25 mouse cellular contexts compared by ENCODE assay signal in the genomic region with DNA sequence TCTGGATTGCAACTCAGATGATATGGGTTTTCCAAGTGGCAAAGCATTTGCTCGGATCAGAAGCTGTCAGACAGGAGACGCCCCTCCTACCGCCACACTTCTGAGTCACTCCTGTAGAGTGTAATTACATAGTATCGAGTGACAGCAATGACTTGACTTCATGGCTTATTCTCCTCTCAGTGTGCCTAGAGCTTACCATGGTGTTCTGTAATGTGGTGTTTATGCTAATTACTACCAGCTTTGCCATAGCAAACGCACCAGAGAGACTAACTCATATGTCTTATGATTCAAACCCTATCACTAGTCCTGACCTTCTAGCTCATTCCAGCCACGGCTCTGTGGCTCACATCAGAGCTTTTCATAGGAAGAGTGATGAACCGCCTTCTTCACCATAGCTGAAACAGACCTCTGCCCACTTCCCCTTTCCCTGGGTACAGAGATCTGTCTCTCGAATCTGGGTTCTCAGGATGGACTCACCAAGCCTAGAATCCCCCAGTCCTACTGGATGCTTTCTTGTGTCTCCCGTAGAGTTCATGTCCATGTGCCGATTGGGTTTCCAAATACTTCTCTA. TPM values are rescaled to one million over a fixed set of nuclear protein-coding genes. Genes with fewer than 3 reads are reported as not detected.
A peak's percentile ranks its signal among the peaks of the same experiment; 100 is the strongest.
DNase-seq lines count a peak whose midpoint lies in the region; ATAC-seq and TF ChIP-seq lines count a peak whose summit lies in the region.
"Had no signal": no experiment of that assay in that cellular context is flagged by ENCODE, and none has a peak within 500 bp of the region (broad histone marks: within the 10 kb centered on the region; RNA-seq: fewer than 3 reads in every experiment).

No protein-coding gene starts in this region.

- peaks cover 9% of the 10 kb centered on the region; the same call in 1 of the 2 replicates for H3K4me1 ChIP-seq in liver, postnatal 0 days (ENCODE audit: insufficient read depth)
- no peaks in the 10 kb centered on the region; the same call in 1 of the 2 replicates for H3K4me1 ChIP-seq in heart, adult 2 months (ENCODE audit: control insufficient read depth, insufficient read depth, low read length)
- H3K4me1 ChIP-seq: liver, embryonic 13.5 days had no signal

- no peak overlapping the region for H3K27ac ChIP-seq in liver, postnatal 0 days (ENCODE audit: low read depth)
- H3K27ac ChIP-seq in heart, adult 2 months, result no peak overlapping the region
- H3K27ac ChIP-seq: liver, embryonic 13.5 days; neural tube, embryonic 13.5 days; stomach, embryonic 15.5 days had no signal

- no peak overlapping the region for H3K4me2 ChIP-seq in liver, postnatal 0 days (ENCODE audit: low read depth, low read length)
- H3K4me2 ChIP-seq: liver, embryonic 13.5 days; midbrain, embryonic 11.5 days; neural tube, embryonic 13.5 days; stomach, embryonic 15.5 days had no signal

- ATAC-seq in hematopoietic stem cell, adult 5-6 weeks (replicated peaks in 1 of 2; ENCODE audit: insufficient read depth in 1 of 2, low FRiP score in 2 of 2, low TSS enrichment in 1 of 2, low read depth in 1 of 2, poor library complexity in 2 of 2, severe bottlenecking in 2 of 2), result peak; percentile 37 to 43; a peak in 3 of 4 replicates
- ATAC-seq in megakaryocyte progenitor cell, adult 5-6 weeks (replicated peaks; ENCODE audit: poor library complexity), result peak; percentile 59
- ATAC-seq in liver, postnatal 0 days, result no peak
- ATAC-seq: forebrain, embryonic 14.5 days; hindbrain, embryonic 16.5 days had no signal

- WGBS in liver, postnatal 0 days (ENCODE audit: insufficient replicate concordance), result 64% methylated on average over 10 of the region's 10 CpGs
- 67% methylated on average over 10 of the region's 10 CpGs for WGBS in heart, adult 2 months

- H3K4me3 ChIP-seq in liver, postnatal 0 days (ENCODE audit: low read depth, low read length), result no peak overlapping the region
- H3K4me3 ChIP-seq in heart, adult 2 months, result no peak overlapping the region
- H3K4me3 ChIP-seq: liver, embryonic 13.5 days; neural tube, embryonic 13.5 days; stomach, embryonic 15.5 days had no signal

- H3K9me3 ChIP-seq in liver, postnatal 0 days (ENCODE audit: low read length), result no peaks in the 10 kb centered on the region
- H3K9me3 ChIP-seq: liver, embryonic 13.5 days; neural tube, embryonic 13.5 days; stomach, embryonic 15.5 days had no signal

- TF ChIP-seq CTCF in liver, postnatal 0 days (IDR thresholded peaks at IDR 0.05; ENCODE audit: low read depth), result no peak
- no peak for TF ChIP-seq CTCF in heart, adult 2 months (IDR thresholded peaks at IDR 0.05)

- intact Hi-C loops in heart, adult 2 months (cut with DNase I), result loop anchor here (5.0 kb wide), 1 partner anchor 720 kb away; no protein-coding TSS in a partner anchor

- DNase-seq in 3T3-L1 (ENCODE audit: low read depth, low spot score) (peak; percentile 45), NIH3T3 (ENCODE audit: low read depth) (peak; percentile 17)
- DNase-seq in spleen, postnatal 10 days (ENCODE audit: low spot score in 2 of 2), result no peak
- DNase-seq in liver, postnatal 0 days, result no peak
- no peak for DNase-seq in kidney, postnatal 25 days
- no peak for DNase-seq in heart, adult 2 months
- DNase-seq: adrenal gland, adult 8-10 months; B cell, adult 2 months; cerebellum, adult 8-10 months; heart, postnatal 14 days; kidney, adult 9 months; kidney, postnatal 14 days; liver, embryonic 13.5 days; lung, adult 2 months; lung, postnatal 10 days; right cerebral cortex, postnatal 4 days; thymus, adult 18-20 months; thymus, postnatal 36 days had no signal

- TF ChIP-seq POLR2A in heart, adult 2 months (IDR thresholded peaks at IDR 0.05; ENCODE audit: insufficient read depth, low read depth, low read length), result no peak

- no peak for TF ChIP-seq EP300 in liver, postnatal 0 days (IDR thresholded peaks at IDR 0.05; ENCODE audit: low read depth)
- no peak for TF ChIP-seq EP300 in heart, adult 2 months (IDR thresholded peaks at IDR 0.05; ENCODE audit: insufficient read depth, low read depth, low read length)

- no peaks in the 10 kb centered on the region for H3K36me3 ChIP-seq in liver, postnatal 0 days (replicated peaks; ENCODE audit: insufficient read depth, low read length)
- no peaks in the 10 kb centered on the region for H3K36me3 ChIP-seq in heart, adult 2 months (ENCODE audit: control insufficient read depth, insufficient read depth, low read length)
- H3K36me3 ChIP-seq: liver, embryonic 13.5 days; neural tube, embryonic 13.5 days; stomach, embryonic 15.5 days had no signal

- H3K79me2 ChIP-seq in heart, adult 2 months (replicated peaks; ENCODE audit: control insufficient read depth, insufficient read depth, low read length), result 0 out of 2 replicates have a peak, but pooled peaks cover 4% of the 10 kb centered on the region

- H3K9ac ChIP-seq in liver, postnatal 0 days (replicated peaks), result no peak overlapping the region
- H3K9ac ChIP-seq in heart, adult 2 months (ENCODE audit: low read depth, low read length), result no peak overlapping the region
- H3K9ac ChIP-seq: liver, embryonic 13.5 days; neural tube, embryonic 13.5 days; stomach, embryonic 15.5 days had no signal

- peaks cover 8% of the 10 kb centered on the region; the same call in 1 of the 2 replicates for H3K27me3 ChIP-seq in liver, postnatal 0 days (ENCODE audit: insufficient read depth, low read length)
- no peaks in the 10 kb centered on the region for H3K27me3 ChIP-seq in heart, adult 2 months (ENCODE audit: control insufficient read depth, insufficient read depth, low read length)
- H3K27me3 ChIP-seq: neural tube, embryonic 13.5 days; stomach, embryonic 15.5 days had no signal

RNA-seq across cellular contexts. Expression of a gene that starts 2.5 kb away (rescaled TPM):
- 7.5 and 10.5 TPM in 2 replicates for total RNA-seq in hematopoietic stem cell, adult 5-6 weeks (2017)
- total RNA-seq in megakaryocyte progenitor cell, adult 5-6 weeks (2015), result 1.6 and 4.3 TPM in 2 replicates
- 1.6 and 2.7 TPM in 2 replicates for total RNA-seq in megakaryocyte progenitor cell, adult 5-6 weeks (2017)
- 7.2 and 8.7 TPM in 2 replicates for polyA plus RNA-seq in liver, postnatal 0 days (2015; fragmentation: Nextera tagmentation; extraction: Ambion mirVana)
- total RNA-seq in heart, adult 2 months (2021), result 10 to 100 TPM; 21.0 to 21.1 TPM
- 6.6 and 14.4 TPM in 2 replicates for polyA plus RNA-seq in heart, adult 2 months (2012; rRNA removed)

Comparison
In these comparisons a context has a peak if more than half of its experiments do, and no peak if none do; other contexts are left out.
1. DNase-seq: peak in 3T3-L1 (single experiment) and NIH3T3 (single experiment); none in spleen, postnatal 10 days (0 of 2), liver, postnatal 0 days (single experiment), kidney, postnatal 25 days (0 of 2) and heart, adult 2 months (0 of 2).